Mouse (Mus musculus) layer of hippocampus, postnatal 14 days (tissue): ENCODE results near the gene S100z. TPM values are rescaled to one million over a fixed set of nuclear protein-coding genes. Genes with fewer than 3 reads are reported as not detected.

Experiments used
- DNase-seq, 2 experiments: peaks; one replicate each; pipeline ENCODE4 v3.0.0; 2021 to 2022; ENCODE audit warnings: low spot score in 2 of 2, mixed read lengths in 1 of 2
- long read RNA-seq, 2 experiments: library from polyadenylated mRNA; stranded (forward); transcript quantifications; one replicate each; pipeline ENCODE4 v2.0.0; 2021
- total RNA-seq, 2 experiments: library from RNA; stranded (reverse); gene quantifications; 2 replicates each; pipeline ENCODE4 v1.2.3; 2021

The S100z gene
- not detected for total RNA-seq
- long read RNA-seq, experiment 1, result 0 reads
- long read RNA-seq, experiment 2, result 0 reads

- DNase-seq, result no peak
Measured at GRCm38 (mm10) chr13:95478671-95479413, at the start of gene S100z. Gene S100z, minus strand, starts transcription at chr13:95478721.

GRCm38 (mm10) chr13:95524674-95525491, 46.4 kb upstream of the S100z start, which contains the start of gene F2rl1:
Gene F2rl1, minus strand, starts transcription at chr13:95525227.
- no peak for DNase-seq

- no peak for DNase-seq
Measured at GRCm38 (mm10) chr13:95524424-95524673, 45.8 kb upstream of the S100z start.

- no peak for DNase-seq
Measured at GRCm38 (mm10) chr13:95523659-95524423, 45.3 kb upstream of the S100z start.

GRCm38 (mm10) chr13:95522176-95522575, 43.7 kb upstream of the S100z start:
- no peak for DNase-seq

GRCm38 (mm10) chr13:95521029-95521428, 42.5 kb upstream of the S100z start:
- DNase-seq, result no peak

- peak in 1 of 2 experiments; percentile 31 for DNase-seq
Measured at GRCm38 (mm10) chr13:95514756-95515155, 36.2 kb upstream of the S100z start.

- no peak for DNase-seq
Measured at GRCm38 (mm10) chr13:95510054-95510453, 31.5 kb upstream of the S100z start.

- DNase-seq, result no peak
Measured at GRCm38 (mm10) chr13:95503279-95503917, 24.9 kb upstream of the S100z start.

- DNase-seq, result no peak
Measured at GRCm38 (mm10) chr13:95496601-95497000, 18.1 kb upstream of the S100z start.

- no peak for DNase-seq
Measured at GRCm38 (mm10) chr13:95494812-95495211, 16.3 kb upstream of the S100z start.

GRCm38 (mm10) chr13:95493296-95493695, 14.8 kb upstream of the S100z start:
- DNase-seq, result no peak

- DNase-seq, result no peak
Measured at GRCm38 (mm10) chr13:95491327-95491726, 12.8 kb upstream of the S100z start.

GRCm38 (mm10) chr13:95484664-95485063, 6.1 kb upstream of the S100z start:
- DNase-seq, result no peak

GRCm38 (mm10) chr13:95481428-95481827, 2.9 kb upstream of the S100z start:
- peak; percentile 82 for DNase-seq

- no peak for DNase-seq
Measured at GRCm38 (mm10) chr13:95477173-95477572, 1.3 kb downstream of the S100z start.

- no peak for DNase-seq
Measured at GRCm38 (mm10) chr13:95475124-95475523, 3.4 kb downstream of the S100z start.

GRCm38 (mm10) chr13:95474294-95474693, 4.2 kb downstream of the S100z start:
- no peak for DNase-seq

GRCm38 (mm10) chr13:95470970-95471369, 7.6 kb downstream of the S100z start:
- DNase-seq, result peak in 1 of 2 experiments; percentile 9

GRCm38 (mm10) chr13:95451529-95451928, 27.0 kb downstream of the S100z start:
- no peak for DNase-seq

GRCm38 (mm10) chr13:95450636-95451210, 27.8 kb downstream of the S100z start:
- no peak for DNase-seq
